Mouse (Mus musculus) stomach, postnatal 0 days (tissue): ENCODE measurements around the gene Zfp281. TPM values are rescaled to one million over a fixed set of nuclear protein-coding genes. Genes with fewer than 3 reads are reported as not detected.

Source experiments
- ATAC-seq: fragments of 200-750 bp; cut with Nextera tagmentation; 2 replicates; pipeline ENCODE4 v1.8.0; 2017; ENCODE audit not compliant: low FRiP score, low TSS enrichment
- DNase-seq: peaks from one replicate; pipeline ENCODE4 v3.0.0-alpha.2; 2016; ENCODE audit warnings: low spot score
- H3K27ac ChIP-seq: fragments of 300-500 bp; sonication (generic); replicated peaks from 2 replicates; pipeline ENCODE4 v1.5.1; 2014; ENCODE audit warnings: mild to moderate bottlenecking, control low read depth
- H3K27me3 ChIP-seq: fragments of 300-500 bp; sonication (generic); 2 replicates; pipeline ENCODE4 v1.6.1; 2014; ENCODE audit warnings: low read length; ENCODE audit not compliant: control insufficient read depth, insufficient read depth
- H3K36me3 ChIP-seq: fragments of 300-500 bp; sonication (generic); 2 replicates; pipeline ENCODE4 v1.6.1; 2014; ENCODE audit warnings: low read length, mixed read lengths; ENCODE audit not compliant: control insufficient read depth, insufficient read depth
- H3K4me1 ChIP-seq: fragments of 300-500 bp; sonication (generic); replicated peaks from 2 replicates; pipeline ENCODE4 v1.6.1; 2014; ENCODE audit warnings: antibody characterized with exemption; ENCODE audit not compliant: control insufficient read depth, insufficient read depth
- H3K4me2 ChIP-seq: fragments of 300-500 bp; sonication (generic); replicated peaks from 2 replicates; pipeline ENCODE4 v1.6.1; 2014; ENCODE audit warnings: low read depth, mild to moderate bottlenecking, control low read depth, moderate library complexity
- H3K4me3 ChIP-seq: fragments of 300-500 bp; sonication (generic); 2 replicates; pipeline ENCODE4 v1.5.1; 2014; ENCODE audit warnings: low read depth, low read length, control low read depth
- H3K9ac ChIP-seq: fragments of 300-500 bp; sonication (generic); 2 replicates; pipeline ENCODE4 v1.6.1; 2014; ENCODE audit warnings: mild to moderate bottlenecking, low read length, control low read depth, mixed read lengths
- H3K9me3 ChIP-seq: fragments of 300-500 bp; sonication (generic); 2 replicates; pipeline ENCODE4 v1.6.1; 2016; ENCODE audit warnings: low read length; ENCODE audit not compliant: control insufficient read depth
- CTCF ChIP-seq: IDR thresholded peaks from 2 replicates; pipeline ENCODE4 v1.5.1; 2016; ENCODE audit warnings: antibody characterized with exemption, low read depth, mild to moderate bottlenecking, moderate library complexity
- EP300 ChIP-seq: optimal IDR thresholded peaks from 2 replicates; pipeline ENCODE3; 2016; ENCODE audit warnings: antibody characterized with exemption
- WGBS: fragments of 180-500 bp; shearing (Covaris S2); extraction: QIAGEN DNeasy Blood & Tissue Kit; methylation state at CpG from one replicate; pipeline ENCODE4 v1.1.7; 2014; 5-methylcytosine and 5-hydroxymethylcytosine counted together
- polyA plus RNA-seq: library from polyadenylated mRNA; unstranded; fragments of >200 nt; fragmentation: Nextera tagmentation; extraction: Ambion mirVana; gene quantifications from 2 replicates; pipeline ENCODE4 v1.2.1, GENCODE M21; 2015

The Zfp281 gene
- polyA plus RNA-seq, 1 experiment from 2014 or later = 7.5 TPM

DNA sequence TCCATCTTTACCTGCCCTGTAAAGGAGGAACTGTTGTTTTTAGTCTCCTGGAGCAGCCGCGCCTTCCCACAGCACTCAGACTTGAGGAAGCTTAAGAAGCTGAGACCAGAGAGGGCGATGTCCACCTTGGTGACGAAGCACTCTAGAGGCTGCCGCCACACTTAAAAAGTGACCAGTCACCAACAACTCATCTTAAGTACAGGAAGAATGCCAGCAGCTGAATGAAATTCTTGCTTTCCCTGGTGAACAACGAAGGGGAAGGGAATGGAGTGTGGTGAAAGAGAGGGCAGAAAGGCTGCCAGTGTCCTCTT lies 51.7 kb downstream of the Zfp281 start:
- H3K4me1 ChIP-seq = no peaks in the 10 kb centered on the region
- ATAC-seq (no peak), DNase-seq (no peak)
- no peak overlapping the region for H3K9ac ChIP-seq
- no peaks in the 10 kb centered on the region for H3K36me3 ChIP-seq
- H3K4me3 ChIP-seq = no peak overlapping the region
- no peak overlapping the region for H3K4me2 ChIP-seq
- no peaks in the 10 kb centered on the region for H3K9me3 ChIP-seq
- H3K27ac ChIP-seq = no peak overlapping the region
- H3K27me3 ChIP-seq = no peaks in the 10 kb centered on the region
- 73% methylated on average over 6 of the region's 6 CpGs for WGBS
- TF ChIP-seq CTCF = no peak
- no peak for TF ChIP-seq EP300

DNA sequence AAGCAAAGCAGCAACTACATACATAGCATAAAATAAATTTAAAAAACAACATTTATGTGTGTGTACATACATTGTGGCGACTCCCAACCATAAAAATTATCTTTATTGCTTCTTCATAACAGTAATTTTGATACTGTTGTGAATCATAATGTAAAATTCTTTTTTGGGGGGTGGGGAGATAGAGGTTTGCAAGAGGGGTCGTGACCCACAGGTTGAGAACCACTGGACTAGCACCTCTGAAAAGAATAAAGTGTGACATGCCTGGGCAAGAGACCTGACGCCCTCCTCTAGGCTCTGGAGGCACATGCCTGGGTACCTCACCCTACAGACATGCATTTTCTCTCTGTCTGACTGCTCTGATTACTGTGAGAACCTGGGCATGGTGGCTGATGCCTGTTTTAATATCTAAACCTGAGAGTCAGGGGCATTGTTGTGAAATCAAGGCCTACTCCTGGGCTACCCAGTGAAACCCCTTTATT lies 53.2 kb downstream of the Zfp281 start:
- Histone ChIP-seq H3K9ac (no peak overlapping the region), H3K36me3 (no peaks in the 10 kb centered on the region), H3K4me1 (no peaks in the 10 kb centered on the region; the same call in 1 of the 2 replicates), H3K9me3 (no peaks in the 10 kb centered on the region), H3K27ac (no peak overlapping the region), H3K27me3 (no peaks in the 10 kb centered on the region), H3K4me2 (no peak overlapping the region), H3K4me3 (no peak overlapping the region)
- TF ChIP-seq EP300 = no peak
- TF ChIP-seq CTCF = no peak
- DNase-seq (no peak), ATAC-seq (no peak)
- 79% methylated on average over 3 of the region's 3 CpGs for WGBS

DNA sequence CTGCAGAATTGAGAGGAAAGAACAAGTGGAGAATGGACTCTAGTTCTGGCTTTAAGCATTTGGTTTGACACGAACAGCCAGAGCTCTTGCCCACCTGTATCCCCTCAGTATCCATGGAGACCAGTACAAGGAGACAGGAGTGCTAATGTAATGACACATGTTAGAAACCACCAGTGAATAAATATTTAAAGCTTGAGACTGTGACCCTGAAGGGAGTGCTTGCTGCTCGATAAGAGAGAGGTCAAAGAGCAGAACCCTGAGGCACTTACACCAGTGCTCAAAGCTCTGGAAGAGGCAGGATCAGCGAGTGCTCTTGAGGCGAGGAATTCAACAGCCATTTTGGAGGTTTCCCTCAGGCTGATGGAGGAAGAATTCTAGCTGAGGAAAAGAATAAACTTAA lies 54.1 kb downstream of the Zfp281 start:
- Histone ChIP-seq H3K27me3 (no peaks in the 10 kb centered on the region), H3K9ac (no peak overlapping the region), H3K27ac (no peak overlapping the region), H3K4me3 (no peak overlapping the region), H3K4me1 (no peaks in the 10 kb centered on the region; the same call in 1 of the 2 replicates), H3K9me3 (no peaks in the 10 kb centered on the region), H3K4me2 (no peak overlapping the region), H3K36me3 (no peaks in the 10 kb centered on the region)
- ATAC-seq (no peak), DNase-seq (no peak)
- 33% methylated on average over 4 of the region's 4 CpGs for WGBS
- no peak for TF ChIP-seq EP300
- TF ChIP-seq CTCF = no peak

Other genes with a start within 250 kb of the Zfp281 start
- 7.7 and 9.0 TPM in 2 replicates for gene Ddx59, start 209.6 kb upstream of the Zfp281 start, polyA plus RNA-seq
- gene Kif14, start 158.6 kb upstream of the Zfp281 start, polyA plus RNA-seq = 0.63 and 1.1 TPM in 2 replicates